ENCODE assay signal across 8 mouse cellular contexts in the genomic region with DNA sequence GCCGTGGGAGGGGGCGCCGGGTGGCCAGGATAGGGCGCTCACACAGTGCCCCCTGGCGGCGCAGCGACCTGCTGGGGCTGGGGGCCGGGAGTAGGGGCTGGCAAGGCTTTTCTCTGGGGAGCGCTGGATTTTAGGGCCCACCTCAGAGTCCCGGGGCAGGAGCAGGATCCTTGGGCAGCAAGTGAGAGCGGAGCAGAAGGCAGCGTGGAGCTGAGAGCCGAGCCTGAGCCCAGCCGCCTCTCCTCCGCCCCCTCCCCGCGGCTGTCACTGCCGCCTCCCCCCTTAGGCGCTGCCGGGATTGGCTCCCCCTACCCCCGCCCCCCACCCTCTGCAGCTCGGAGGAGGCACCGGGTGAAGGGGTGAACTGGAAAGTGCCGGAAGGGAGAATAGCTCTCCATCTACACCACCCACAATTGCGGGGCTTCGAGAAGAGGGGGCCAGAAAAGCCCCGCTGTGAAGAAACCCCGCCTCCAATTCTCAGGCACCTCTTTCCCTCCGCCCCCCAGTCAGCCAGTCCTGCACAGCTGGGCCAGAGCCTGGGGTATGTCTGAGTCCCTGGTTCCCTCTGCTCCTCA. TPM values are rescaled to one million over a fixed set of nuclear protein-coding genes. Genes with fewer than 3 reads are reported as not detected.
DNase-seq lines count a peak whose midpoint lies in the region; ATAC-seq lines count a peak whose summit lies in the region.

A gene (minus strand): TSS at position 231 of the 575 bp plus-strand sequence.

- peak within 1 kb of the TSS; percentile 34; the same call in 1 of the 2 replicates for H3K9ac ChIP-seq in intestine, embryonic 15.5 days

- WGBS in intestine, embryonic 15.5 days: 1% methylated on average over 26 of the region's 29 CpGs
- under 1% methylated on average over 27 of the region's 29 CpGs for WGBS in limb, embryonic 10.5 days

- peak within 1 kb of the TSS; percentile 84 for H3K4me2 ChIP-seq in intestine, embryonic 15.5 days (replicated peaks)

- no peak for ATAC-seq in megakaryocyte, adult 5-6 weeks (ENCODE audit: poor library complexity, severe bottlenecking)
- peak; percentile 61 for ATAC-seq in intestine, embryonic 15.5 days
- ATAC-seq in megakaryocyte-erythroid progenitor cell, adult 5-6 weeks (replicated peaks; ENCODE audit: low FRiP score, low TSS enrichment, poor library complexity, severe bottlenecking): no peak

- H3K27ac ChIP-seq in intestine, embryonic 15.5 days: no peak within 1 kb of the TSS
- H3K27ac ChIP-seq in limb, embryonic 10.5 days: no peak within 1 kb of the TSS

- H3K4me3 ChIP-seq in megakaryocyte, embryonic 14.5 days (replicated peaks): peak within 1 kb of the TSS; percentile 1
- H3K4me3 ChIP-seq in intestine, embryonic 15.5 days (replicated peaks): peak within 1 kb of the TSS; percentile 38
- H3K4me3 ChIP-seq in limb, embryonic 10.5 days: peak within 1 kb of the TSS; percentile 56

- peaks cover 51% of the 10 kb centered on the region for H3K27me3 ChIP-seq in megakaryocyte, embryonic 14.5 days (replicated peaks)
- peaks cover 9% of the 10 kb centered on the region; the same call in 1 of the 2 replicates for H3K27me3 ChIP-seq in intestine, embryonic 15.5 days (replicated peaks)
- peaks cover 49% of the 10 kb centered on the region for H3K27me3 ChIP-seq in limb, embryonic 10.5 days (ENCODE audit: low read depth, poor library complexity, severe bottlenecking)

- DNase-seq in frontal cortex, postnatal 36 days (ENCODE audit: low spot score in 2 of 2): peak; percentile 51 to 62
- peak; percentile 64 for DNase-seq in limb, embryonic 10.5 days (ENCODE audit: low spot score)
- peak; percentile 54 for DNase-seq in neural tube, embryonic 10.5 days (ENCODE audit: extremely low spot score, low spot score)
- DNase-seq in thymus, postnatal 25 days: peak; percentile 66

- peaks cover 32% of the 10 kb centered on the region for H3K4me1 ChIP-seq in megakaryocyte, embryonic 14.5 days
- H3K4me1 ChIP-seq in intestine, embryonic 15.5 days (replicated peaks): peaks cover 47% of the 10 kb centered on the region
- H3K4me1 ChIP-seq in limb, embryonic 10.5 days: peaks cover 71% of the 10 kb centered on the region

- H3K36me3 ChIP-seq in megakaryocyte, embryonic 14.5 days (replicated peaks; ENCODE audit: low read length): peaks cover 19% of the 10 kb centered on the region
- H3K36me3 ChIP-seq in intestine, embryonic 15.5 days: no peaks in the 10 kb centered on the region
- peaks cover 16% of the 10 kb centered on the region for H3K36me3 ChIP-seq in limb, embryonic 10.5 days

- H3K9me3 ChIP-seq in megakaryocyte, embryonic 14.5 days: no peaks in the 10 kb centered on the region
- H3K9me3 ChIP-seq in intestine, embryonic 15.5 days: no peaks in the 10 kb centered on the region
- H3K9me3 ChIP-seq in limb, embryonic 10.5 days (replicated peaks): no peaks in the 10 kb centered on the region

RNA-seq across cellular contexts. Expression of the gene that starts here (rescaled TPM):
- 0.35 TPM in 1 of 2 replicates, not detected in the other for polyA plus RNA-seq in megakaryocyte, embryonic 14.5 days (2012; ENCODE audit: insufficient read depth, low replicate concordance)
- 0.09 and 0.16 TPM in 2 replicates for total RNA-seq in megakaryocyte, adult 5-6 weeks (2015)
- not detected in 2 replicates for total RNA-seq in megakaryocyte, adult 5-6 weeks (2017)
- 1.6 and 1.8 TPM in 2 replicates for polyA plus RNA-seq in intestine, embryonic 15.5 days (2015; fragmentation: Nextera tagmentation; extraction: Ambion mirVana)
- polyA plus RNA-seq in limb, embryonic 10.5 days (2016; fragmentation: Nextera tagmentation; extraction: Ambion mirVana): 0.14 and 0.18 TPM in 2 replicates
- total RNA-seq in megakaryocyte-erythroid progenitor cell, adult 5-6 weeks (2014; fragmentation: Nextera tagmentation): 0.52 TPM in 1 of 2 replicates, not detected in the other
- 0.34 and 3.6 TPM in 2 replicates for total RNA-seq in megakaryocyte-erythroid progenitor cell, adult 5-6 weeks (2017)

Comparison
In these comparisons a context has a peak if more than half of its experiments do, and no peak if none do; other contexts are left out.
1. Peak in DNase-seq and H3K4me3 ChIP-seq in limb, embryonic 10.5 days; RNA of the gene not detected or under 1 TPM.
2. H3K4me3 ChIP-seq: peak in every context shown above with its lines; median percentile 56 in limb, embryonic 10.5 days; 38 in intestine, embryonic 15.5 days; 1 in megakaryocyte, embryonic 14.5 days.